In the genomic region with DNA sequence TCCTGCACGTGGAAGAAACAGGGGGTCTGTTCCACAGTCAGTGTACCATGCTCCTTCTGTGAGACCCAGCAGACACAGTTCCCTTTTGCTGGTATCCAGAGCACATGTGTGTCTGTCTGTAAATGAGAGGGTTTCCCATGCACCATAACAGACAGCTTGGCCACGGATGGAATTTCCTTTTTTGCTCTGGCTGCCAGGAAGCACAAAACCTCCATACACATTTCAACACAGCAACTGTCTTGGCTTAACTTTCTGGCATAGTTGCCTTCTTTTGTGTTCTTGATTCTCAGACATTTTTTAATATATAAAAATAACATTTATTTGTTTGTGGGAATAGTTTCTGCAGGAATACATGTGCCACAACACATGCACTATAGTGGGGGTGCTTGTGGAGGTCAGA, we compare ENCODE assay signal across 26 mouse cellular contexts. TPM values are rescaled to one million over a fixed set of nuclear protein-coding genes. Genes with fewer than 3 reads are reported as not detected.
DNase-seq lines count a peak whose midpoint lies in the region; ATAC-seq and TF ChIP-seq lines count a peak whose summit lies in the region.
"Had no signal": no experiment of that assay in that cellular context is flagged by ENCODE, and none has a peak within 500 bp of the region (broad histone marks: within the 10 kb centered on the region; RNA-seq: fewer than 3 reads in every experiment).

No protein-coding gene starts in this region.

- no peak overlapping the region for H3K27ac ChIP-seq in embryonic facial prominence, embryonic 14.5 days (replicated peaks; ENCODE audit: low read depth, low read length)
- no peak overlapping the region for H3K27ac ChIP-seq in embryonic facial prominence, embryonic 10.5 days (replicated peaks)
- peak overlapping the region; percentile 69 for H3K27ac ChIP-seq in liver, adult 2 months (replicated peaks; ENCODE audit: insufficient read depth, low read depth, low read length)
- H3K27ac ChIP-seq in liver, embryonic 11.5 days (ENCODE audit: low read depth, low read length) = no peak overlapping the region
- peak overlapping the region; percentile 22; the same call in 1 of the 2 replicates for H3K27ac ChIP-seq in liver, postnatal 0 days (ENCODE audit: low read depth)
- H3K27ac ChIP-seq in stomach, postnatal 0 days (replicated peaks) = no peak overlapping the region
- H3K27ac ChIP-seq: embryonic facial prominence, embryonic 13.5 days; forebrain, embryonic 12.5 days; hindbrain, embryonic 12.5 days; hindbrain, postnatal 0 days had no signal

- H3K27me3 ChIP-seq in embryonic facial prominence, embryonic 14.5 days (replicated peaks; ENCODE audit: control insufficient read depth, insufficient read depth, low read length) = no peaks in the 10 kb centered on the region
- no peaks in the 10 kb centered on the region for H3K27me3 ChIP-seq in embryonic facial prominence, embryonic 10.5 days (replicated peaks; ENCODE audit: low read depth, poor library complexity, severe bottlenecking)
- no peaks in the 10 kb centered on the region for H3K27me3 ChIP-seq in liver, adult 2 months (ENCODE audit: control insufficient read depth, insufficient read depth, low read length)
- no peaks in the 10 kb centered on the region for H3K27me3 ChIP-seq in liver, embryonic 11.5 days (replicated peaks; ENCODE audit: control insufficient read depth, insufficient read depth, low read length)
- no peaks in the 10 kb centered on the region for H3K27me3 ChIP-seq in liver, postnatal 0 days (ENCODE audit: insufficient read depth, low read length)
- no peaks in the 10 kb centered on the region for H3K27me3 ChIP-seq in stomach, postnatal 0 days (ENCODE audit: control insufficient read depth, insufficient read depth, low read length)
- H3K27me3 ChIP-seq: embryonic facial prominence, embryonic 13.5 days; forebrain, embryonic 12.5 days; hindbrain, embryonic 12.5 days; Patski had no signal

- H3K4me3 ChIP-seq in embryonic facial prominence, embryonic 14.5 days (ENCODE audit: low read depth, low read length) = no peak overlapping the region
- H3K4me3 ChIP-seq in embryonic facial prominence, embryonic 10.5 days = no peak overlapping the region
- no peak overlapping the region for H3K4me3 ChIP-seq in liver, adult 2 months (ENCODE audit: insufficient read depth, low read depth, low read length)
- H3K4me3 ChIP-seq in liver, embryonic 11.5 days (ENCODE audit: low read depth, low read length) = no peak overlapping the region
- no peak overlapping the region for H3K4me3 ChIP-seq in liver, postnatal 0 days (ENCODE audit: low read depth, low read length)
- no peak overlapping the region for H3K4me3 ChIP-seq in stomach, postnatal 0 days (ENCODE audit: low read depth, low read length)
- H3K4me3 ChIP-seq: embryonic facial prominence, embryonic 13.5 days; erythroblast, embryonic 14.5 days; forebrain, embryonic 12.5 days; heart, embryonic 12.5 days; hindbrain, embryonic 12.5 days had no signal

- WGBS in embryonic facial prominence, embryonic 14.5 days = 39% methylated on average over 2 of the region's 2 CpGs
- 68% methylated on average over 2 of the region's 2 CpGs for WGBS in embryonic facial prominence, embryonic 10.5 days
- WGBS in liver, adult 2 months = 18% methylated on average over 2 of the region's 2 CpGs
- 43% methylated on average over 2 of the region's 2 CpGs for whole genome bisulfite sequencing in liver, embryonic 11.5 days
- WGBS in liver, postnatal 0 days (ENCODE audit: insufficient replicate concordance) = 21% methylated on average over 2 of the region's 2 CpGs
- WGBS in stomach, postnatal 0 days = 37% methylated on average over 2 of the region's 2 CpGs

- ATAC-seq in embryonic facial prominence, embryonic 14.5 days (ENCODE audit: low read depth) = no peak
- no peak for ATAC-seq in liver, embryonic 11.5 days (replicated peaks; ENCODE audit: low FRiP score)
- ATAC-seq in liver, postnatal 0 days = no peak
- no peak for ATAC-seq in stomach, postnatal 0 days (ENCODE audit: low FRiP score, low TSS enrichment)
- ATAC-seq: forebrain, embryonic 16.5 days; hindbrain, postnatal 0 days; Patski had no signal

- no peak overlapping the region for H3K9ac ChIP-seq in embryonic facial prominence, embryonic 14.5 days (ENCODE audit: low read depth, low read length)
- no peak overlapping the region for H3K9ac ChIP-seq in liver, adult 2 months (ENCODE audit: low read depth, low read length)
- no peak overlapping the region for H3K9ac ChIP-seq in liver, embryonic 11.5 days (ENCODE audit: low read depth, low read length)
- H3K9ac ChIP-seq in liver, postnatal 0 days (replicated peaks) = no peak overlapping the region
- H3K9ac ChIP-seq in stomach, postnatal 0 days (ENCODE audit: low read length) = no peak overlapping the region
- H3K9ac ChIP-seq: embryonic facial prominence, embryonic 13.5 days; forebrain, embryonic 12.5 days; heart, embryonic 12.5 days; hindbrain, embryonic 12.5 days had no signal

- no peak for TF ChIP-seq CTCF in liver, adult 2 months (IDR thresholded peaks at IDR 0.05; ENCODE audit: low read depth, low read length)
- TF ChIP-seq CTCF in liver, postnatal 0 days (IDR thresholded peaks at IDR 0.05; ENCODE audit: low read depth) = no peak
- no peak for TF ChIP-seq CTCF in stomach, postnatal 0 days (IDR thresholded peaks at IDR 0.05; ENCODE audit: low read depth)

- H3K4me2 ChIP-seq in embryonic facial prominence, embryonic 14.5 days (ENCODE audit: low read depth, low read length) = no peak overlapping the region
- H3K4me2 ChIP-seq in liver, embryonic 11.5 days = no peak overlapping the region
- no peak overlapping the region for H3K4me2 ChIP-seq in liver, postnatal 0 days (ENCODE audit: low read depth, low read length)
- no peak overlapping the region for H3K4me2 ChIP-seq in stomach, postnatal 0 days (replicated peaks; ENCODE audit: low read depth)
- H3K4me2 ChIP-seq: embryonic facial prominence, embryonic 13.5 days; forebrain, embryonic 12.5 days; heart, embryonic 12.5 days; hindbrain, embryonic 12.5 days had no signal

- no peak for TF ChIP-seq EP300 in liver, postnatal 0 days (IDR thresholded peaks at IDR 0.05; ENCODE audit: low read depth)
- no peak for TF ChIP-seq EP300 in stomach, postnatal 0 days (optimal IDR thresholded peaks at IDR 0.05)

- H3K36me3 ChIP-seq in embryonic facial prominence, embryonic 14.5 days (ENCODE audit: control insufficient read depth, insufficient read depth, low read length) = no peaks in the 10 kb centered on the region
- no peaks in the 10 kb centered on the region for H3K36me3 ChIP-seq in embryonic facial prominence, embryonic 10.5 days (replicated peaks)
- H3K36me3 ChIP-seq in liver, adult 2 months (ENCODE audit: control insufficient read depth, insufficient read depth, low read length) = peaks cover 5% of the 10 kb centered on the region
- H3K36me3 ChIP-seq in liver, embryonic 11.5 days (ENCODE audit: control insufficient read depth, insufficient read depth, low read length) = no peaks in the 10 kb centered on the region
- H3K36me3 ChIP-seq in liver, postnatal 0 days (replicated peaks; ENCODE audit: insufficient read depth, low read length) = no peaks in the 10 kb centered on the region
- no peaks in the 10 kb centered on the region for H3K36me3 ChIP-seq in stomach, postnatal 0 days (ENCODE audit: control insufficient read depth, insufficient read depth, low read length)
- H3K36me3 ChIP-seq: embryonic facial prominence, embryonic 13.5 days; forebrain, embryonic 12.5 days; heart, embryonic 12.5 days; hindbrain, embryonic 12.5 days had no signal

- no peaks in the 10 kb centered on the region for H3K4me1 ChIP-seq in embryonic facial prominence, embryonic 14.5 days (ENCODE audit: control insufficient read depth, insufficient read depth, low read length)
- H3K4me1 ChIP-seq in embryonic facial prominence, embryonic 10.5 days = no peaks in the 10 kb centered on the region
- H3K4me1 ChIP-seq in liver, adult 2 months (ENCODE audit: control insufficient read depth, insufficient read depth, low read length) = peaks cover 47% of the 10 kb centered on the region
- 0 out of 2 replicates have a peak, but pooled peaks cover 2% of the 10 kb centered on the region for H3K4me1 ChIP-seq in liver, embryonic 11.5 days (replicated peaks; ENCODE audit: control insufficient read depth, insufficient read depth, low read length)
- peaks cover 20% of the 10 kb centered on the region for H3K4me1 ChIP-seq in liver, postnatal 0 days (ENCODE audit: insufficient read depth)
- no peaks in the 10 kb centered on the region for H3K4me1 ChIP-seq in stomach, postnatal 0 days (replicated peaks; ENCODE audit: control insufficient read depth, insufficient read depth)
- H3K4me1 ChIP-seq: forebrain, embryonic 12.5 days; hindbrain, embryonic 12.5 days had no signal

- H3K9me3 ChIP-seq in embryonic facial prominence, embryonic 14.5 days (ENCODE audit: control insufficient read depth, low read length) = no peaks in the 10 kb centered on the region
- no peaks in the 10 kb centered on the region for H3K9me3 ChIP-seq in embryonic facial prominence, embryonic 10.5 days
- H3K9me3 ChIP-seq in liver, embryonic 11.5 days (ENCODE audit: control insufficient read depth, low read length) = no peaks in the 10 kb centered on the region
- H3K9me3 ChIP-seq in liver, postnatal 0 days (ENCODE audit: low read length) = no peaks in the 10 kb centered on the region
- H3K9me3 ChIP-seq in stomach, postnatal 0 days (ENCODE audit: control insufficient read depth, low read length) = no peaks in the 10 kb centered on the region
- H3K9me3 ChIP-seq: embryonic facial prominence, embryonic 13.5 days; forebrain, embryonic 12.5 days; heart, embryonic 12.5 days; hindbrain, embryonic 12.5 days had no signal

- peak; percentile 67 for DNase-seq in embryonic facial prominence, embryonic 14.5 days (ENCODE audit: low spot score)
- DNase-seq in embryonic facial prominence, embryonic 10.5 days (ENCODE audit: low spot score) = no peak
- peak; percentile 57 for DNase-seq in liver, adult 2 months (ENCODE audit: extremely low read depth, low read depth, low spot score)
- no peak for DNase-seq in liver, embryonic 11.5 days (ENCODE audit: low spot score)
- DNase-seq in adipocyte (ENCODE audit: low spot score) = peak; percentile 55
- no peak for DNase-seq in liver, postnatal 0 days
- no peak for DNase-seq in stomach, postnatal 0 days (ENCODE audit: low spot score)
- DNase-seq: adrenal gland, adult 8-10 months; adrenal gland, postnatal 36 days; cerebellum, adult 8-10 months; cerebellum, postnatal 25 days; gastrocnemius, postnatal 14 days; heart, postnatal 4 days had no signal

- no peak for TF ChIP-seq POLR2A in liver, adult 2 months (IDR thresholded peaks at IDR 0.05; ENCODE audit: extremely low read depth, insufficient read depth, low read length)

- H3K79me2 ChIP-seq in liver, adult 2 months (ENCODE audit: control insufficient read depth, insufficient read depth, low read length) = peaks cover 12% of the 10 kb centered on the region; the same call in 1 of the 2 replicates

RNA-seq across cellular contexts. Expression of a gene that starts 1.0 kb away (rescaled TPM):
- polyA plus RNA-seq in embryonic facial prominence, embryonic 14.5 days (2014; fragmentation: Nextera tagmentation; extraction: Ambion mirVana) = 0.18 TPM in 1 of 2 replicates, not detected in the other
- polyA plus RNA-seq in embryonic facial prominence, embryonic 10.5 days (2016; fragmentation: Nextera tagmentation; extraction: Ambion mirVana) = not detected in 2 replicates
- total RNA-seq in liver, adult 2 months (2014; rRNA removed) = 3,181 and 3,254 TPM in 2 replicates
- polyA plus RNA-seq in liver, adult 2 months (2012; rRNA removed) = 2,073 and 2,202 TPM in 2 replicates
- 736 and 748 TPM in 2 replicates for polyA plus RNA-seq in liver, embryonic 11.5 days (2014; fragmentation: Nextera tagmentation; extraction: Ambion mirVana)
- polyA plus RNA-seq in liver, postnatal 0 days (2015; fragmentation: Nextera tagmentation; extraction: Ambion mirVana) = 2,449 and 2,507 TPM in 2 replicates
- 8.2 and 10.6 TPM in 2 replicates for polyA plus RNA-seq in stomach, postnatal 0 days (2015; fragmentation: Nextera tagmentation; extraction: Ambion mirVana)
- total RNA-seq: gastrocnemius, postnatal 14 days; heart, adult 8-10 months; heart, postnatal 4 days; hindbrain, postnatal 0 days; MEL had no signal
- polyA plus RNA-seq: C2C12; cortical plate, adult 2 months; embryonic facial prominence, embryonic 13.5 days; forebrain, embryonic 12.5 days; hindbrain, embryonic 12.5 days; hindbrain, postnatal 0 days had no signal

RNA-seq across cellular contexts. Expression of a gene that starts 16.3 kb away (rescaled TPM):
- polyA plus RNA-seq in embryonic facial prominence, embryonic 14.5 days (2014; fragmentation: Nextera tagmentation; extraction: Ambion mirVana) = not detected in 2 replicates
- polyA plus RNA-seq in embryonic facial prominence, embryonic 10.5 days (2016; fragmentation: Nextera tagmentation; extraction: Ambion mirVana) = not detected in 2 replicates
- 0.27 and 0.28 TPM in 2 replicates for total RNA-seq in liver, adult 2 months (2014; rRNA removed)
- polyA plus RNA-seq in liver, adult 2 months (2012; rRNA removed) = 0.39 and 0.64 TPM in 2 replicates
- polyA plus RNA-seq in liver, embryonic 11.5 days (2014; fragmentation: Nextera tagmentation; extraction: Ambion mirVana) = 7.9 and 9.0 TPM in 2 replicates
- 0.40 and 0.59 TPM in 2 replicates for polyA plus RNA-seq in liver, postnatal 0 days (2015; fragmentation: Nextera tagmentation; extraction: Ambion mirVana)
- 4.0 and 4.7 TPM in 2 replicates for polyA plus RNA-seq in stomach, postnatal 0 days (2015; fragmentation: Nextera tagmentation; extraction: Ambion mirVana)
- total RNA-seq: adrenal gland, adult 8-10 months; adrenal gland, postnatal 36 days; gastrocnemius, adult 18-20 months; gastrocnemius, postnatal 14 days; heart, adult 8-10 months; heart, postnatal 4 days; MEL had no signal
- polyA plus RNA-seq: C2C12; cortical plate, adult 2 months; embryonic facial prominence, embryonic 13.5 days; erythroblast, embryonic 14.5 days; forebrain, embryonic 12.5 days had no signal

RNA-seq across cellular contexts. Expression of a gene that starts 58.2 kb away (rescaled TPM):
- 23.5 and 25.6 TPM in 2 replicates for polyA plus RNA-seq in embryonic facial prominence, embryonic 14.5 days (2014; fragmentation: Nextera tagmentation; extraction: Ambion mirVana)
- 4.3 and 5.3 TPM in 2 replicates for polyA plus RNA-seq in embryonic facial prominence, embryonic 10.5 days (2016; fragmentation: Nextera tagmentation; extraction: Ambion mirVana)
- 1.7 and 2.2 TPM in 2 replicates for total RNA-seq in liver, adult 2 months (2014; rRNA removed)
- polyA plus RNA-seq in liver, adult 2 months (2012; rRNA removed) = 4.1 and 5.4 TPM in 2 replicates
- 5.0 and 6.4 TPM in 2 replicates for polyA plus RNA-seq in liver, embryonic 11.5 days (2014; fragmentation: Nextera tagmentation; extraction: Ambion mirVana)
- polyA plus RNA-seq in liver, postnatal 0 days (2015; fragmentation: Nextera tagmentation; extraction: Ambion mirVana) = 2.1 and 2.8 TPM in 2 replicates
- polyA plus RNA-seq in stomach, postnatal 0 days (2015; fragmentation: Nextera tagmentation; extraction: Ambion mirVana) = 5.3 and 6.2 TPM in 2 replicates
- total RNA-seq: MEL had no signal

Comparison
In these comparisons a context has a peak if more than half of its experiments do, and no peak if none do; other contexts are left out.
1. DNase-seq: peak in embryonic facial prominence, embryonic 14.5 days (single experiment), liver, adult 2 months (single experiment) and adipocyte (single experiment); none in embryonic facial prominence, embryonic 10.5 days (single experiment), liver, embryonic 11.5 days (single experiment), liver, postnatal 0 days (single experiment) and stomach, postnatal 0 days (single experiment).
2. H3K27ac ChIP-seq: peak in liver, adult 2 months (single experiment) and liver, postnatal 0 days (single experiment); none in embryonic facial prominence, embryonic 14.5 days (single experiment), embryonic facial prominence, embryonic 10.5 days (single experiment), liver, embryonic 11.5 days (single experiment) and stomach, postnatal 0 days (single experiment).
3. RNA of a gene that starts 1.0 kb away (polyA plus RNA-seq): 2,449 to 2,507 TPM in liver, postnatal 0 days, 2,073 to 2,202 TPM in liver, adult 2 months and 736 to 748 TPM in liver, embryonic 11.5 days; 8.2 to 10.6 TPM in stomach, postnatal 0 days, 0.18 TPM in embryonic facial prominence, embryonic 14.5 days and not detected in embryonic facial prominence, embryonic 10.5 days; every median in the first group is over 10 times any median in the second.